Mouse (Mus musculus): ENCODE data around the gene Pkig. TPM values are rescaled to one million over a fixed set of nuclear protein-coding genes. Genes with fewer than 3 reads are reported as not detected.

Gene Pkig
- total RNA-seq, 2 experiments from 2014 or later, result 67.4 to 72.8 TPM

DNA sequence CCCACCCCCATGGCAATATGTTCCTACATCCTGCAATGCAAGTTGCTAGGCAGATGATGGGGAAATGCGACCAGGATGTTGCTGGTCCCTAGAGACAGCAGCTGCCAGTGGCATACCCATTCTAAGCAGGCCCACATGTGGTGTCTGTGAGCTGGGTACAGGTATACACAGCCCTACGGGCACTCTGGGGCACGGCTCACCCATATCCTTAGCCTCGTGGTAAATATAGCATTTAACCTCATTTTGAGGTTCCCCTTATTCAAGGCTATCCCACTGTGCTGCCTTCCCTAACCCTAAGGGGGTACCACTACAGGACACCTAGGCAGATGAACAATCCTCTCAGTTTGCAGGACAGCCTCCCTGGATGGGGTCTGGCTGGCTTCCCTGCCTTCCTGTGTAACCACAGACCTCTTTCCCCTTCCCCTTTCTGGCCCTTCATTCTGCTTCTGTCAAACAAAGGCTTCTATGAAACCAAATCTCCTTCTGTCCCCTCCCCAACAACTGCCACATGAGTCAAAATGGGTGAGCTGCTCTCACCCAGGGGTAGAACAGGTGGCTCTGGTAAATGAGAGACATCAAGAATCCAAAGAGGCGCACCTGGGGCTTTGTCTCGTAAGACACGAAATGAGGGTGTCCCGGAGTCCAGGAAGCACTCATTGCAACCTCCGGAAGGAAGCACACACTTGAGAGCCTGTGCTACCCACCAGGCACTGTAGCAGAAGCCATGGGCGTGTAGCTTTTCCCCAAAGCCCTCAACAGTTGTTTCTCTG, 86.8 kb downstream of the Pkig start:
- DNase-seq (ENCODE audit: low spot score in 2 of 2), result no peak

DNA sequence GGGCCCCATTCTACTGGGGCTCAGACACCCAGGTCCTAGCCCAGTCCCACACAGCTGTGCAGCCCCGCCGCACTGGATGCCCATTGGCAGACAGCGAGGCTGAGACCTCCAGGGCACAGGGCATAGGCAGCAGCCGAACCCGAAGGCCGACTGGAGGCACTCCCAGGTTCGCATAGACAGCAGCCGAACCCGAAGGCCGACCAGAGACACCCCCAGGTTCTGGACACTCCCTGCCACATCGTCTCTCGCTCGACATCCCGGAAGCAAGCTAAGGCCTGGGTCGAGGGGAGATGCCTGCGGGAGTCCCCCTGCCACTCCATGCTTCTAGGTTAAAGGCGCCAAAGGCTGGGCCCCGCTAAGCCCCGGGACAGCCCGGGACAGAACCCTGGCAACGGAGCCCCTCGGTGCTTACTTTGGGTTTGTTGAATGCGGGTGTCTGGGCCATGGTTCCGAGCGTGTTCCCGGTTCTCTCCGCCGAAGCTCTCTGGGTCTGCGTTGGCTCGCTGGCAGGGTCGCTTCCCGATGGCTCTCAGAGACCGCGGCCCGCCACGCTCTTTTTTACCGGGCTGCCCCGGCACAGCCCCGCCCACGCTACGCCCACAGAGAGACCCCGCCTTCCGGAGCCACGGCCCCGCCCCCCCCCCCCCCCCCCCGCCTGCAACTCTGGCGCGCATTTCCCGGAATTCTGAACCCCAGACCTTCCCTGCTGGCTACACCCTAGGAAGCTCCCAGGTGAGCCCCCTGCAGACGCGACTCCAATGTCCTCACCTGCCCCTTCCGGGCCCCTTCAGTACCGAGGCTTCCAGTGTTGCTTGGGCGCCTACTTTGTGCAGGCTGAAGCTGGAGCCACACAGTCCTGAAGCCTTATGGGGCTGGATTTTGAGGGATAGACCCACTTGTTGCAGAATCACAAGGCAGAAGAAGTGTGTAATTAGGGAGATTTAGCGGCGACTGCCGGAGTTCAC, 91.7 kb downstream of the Pkig start, which contains the start of gene Ada:
TSS of gene Ada (minus strand) at position 593 of the 965 bp plus-strand sequence.
- peak; percentile 29 to 37 for DNase-seq (ENCODE audit: low spot score in 2 of 2)

DNA sequence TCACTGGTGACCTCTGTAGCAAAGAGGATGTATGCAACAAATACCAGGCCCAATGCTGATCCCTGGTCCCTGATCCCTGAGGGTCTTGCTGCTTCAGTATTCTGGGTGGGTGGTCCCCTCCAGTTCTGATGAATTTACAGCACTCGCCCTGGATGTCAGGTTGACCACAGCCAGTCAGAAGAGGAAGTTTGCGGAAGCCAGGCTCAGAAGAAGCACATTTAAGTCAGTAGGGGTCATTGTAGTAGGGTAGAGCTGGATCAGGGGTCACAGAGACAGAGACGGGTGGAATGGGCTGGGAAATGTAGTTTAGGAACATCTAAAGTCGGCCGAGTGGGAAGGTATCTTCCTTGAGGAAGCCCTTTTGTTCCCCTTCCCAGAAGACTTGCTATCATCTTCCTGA, 96.0 kb downstream of the Pkig start:
- DNase-seq (ENCODE audit: low spot score in 2 of 2), result no peak

DNA sequence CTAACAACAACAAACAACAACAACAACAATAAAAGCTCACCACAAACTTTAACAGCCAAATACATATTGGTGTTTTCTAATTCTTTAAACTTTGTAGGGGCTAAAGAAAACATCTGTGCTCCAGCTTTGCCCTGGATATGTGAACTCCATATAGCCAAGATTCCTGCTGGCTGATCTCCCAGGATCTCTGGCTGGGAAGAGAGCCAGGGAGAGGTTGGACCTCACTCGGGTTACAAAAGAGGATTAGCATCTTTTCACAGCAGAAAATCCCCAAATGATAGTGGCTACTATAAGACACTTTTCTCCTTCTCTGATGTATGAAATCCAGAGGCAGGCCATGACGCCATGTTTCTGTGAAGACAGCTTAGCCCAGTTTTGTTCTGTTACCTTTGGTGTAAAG, 98.5 kb downstream of the Pkig start:
- DNase-seq (ENCODE audit: low spot score in 2 of 2), result peak in 1 of 2 experiments; percentile 21

DNA sequence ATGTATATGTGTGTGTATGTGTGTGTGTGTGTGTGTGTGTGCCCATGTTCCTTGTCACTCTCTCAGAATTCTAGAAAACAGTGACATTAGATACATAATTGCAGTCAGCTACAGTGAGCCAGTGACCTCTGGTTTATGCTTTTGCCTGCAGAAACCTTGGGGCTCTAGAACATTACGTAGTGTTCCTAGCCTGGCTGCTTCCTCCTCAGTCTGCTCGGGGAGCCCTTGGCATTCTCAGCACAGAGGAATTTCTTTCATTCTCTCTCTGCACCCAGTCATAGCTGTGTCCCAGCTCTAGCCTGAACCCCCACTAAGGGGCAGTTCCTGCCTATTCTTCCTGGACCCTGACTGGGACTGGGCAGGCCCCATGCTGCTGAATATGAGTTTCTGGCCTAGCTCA, 100.0 kb downstream of the Pkig start:
- no peak for DNase-seq (ENCODE audit: low spot score in 2 of 2)

DNA sequence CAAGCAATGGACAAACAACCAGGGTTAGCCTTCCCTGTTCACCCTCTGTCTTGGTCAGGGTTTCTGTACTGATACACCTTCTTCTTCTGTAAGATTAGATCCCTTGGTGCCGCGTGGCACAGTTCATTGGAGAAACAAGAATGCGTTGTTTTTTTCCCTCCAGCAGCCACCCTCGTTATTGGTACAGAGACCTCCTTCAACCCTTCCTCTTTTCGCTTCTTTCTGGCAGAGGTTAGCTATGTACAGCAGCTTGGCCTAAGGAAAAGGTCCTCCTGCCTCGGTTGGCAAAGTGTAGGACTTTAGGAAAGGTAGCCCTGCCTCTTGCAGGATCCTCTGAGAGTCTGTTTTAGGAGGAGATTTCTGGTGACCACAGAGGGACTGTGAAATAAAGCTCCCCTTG, 102.4 kb downstream of the Pkig start:
- DNase-seq (ENCODE audit: low spot score in 2 of 2), result no peak

DNA sequence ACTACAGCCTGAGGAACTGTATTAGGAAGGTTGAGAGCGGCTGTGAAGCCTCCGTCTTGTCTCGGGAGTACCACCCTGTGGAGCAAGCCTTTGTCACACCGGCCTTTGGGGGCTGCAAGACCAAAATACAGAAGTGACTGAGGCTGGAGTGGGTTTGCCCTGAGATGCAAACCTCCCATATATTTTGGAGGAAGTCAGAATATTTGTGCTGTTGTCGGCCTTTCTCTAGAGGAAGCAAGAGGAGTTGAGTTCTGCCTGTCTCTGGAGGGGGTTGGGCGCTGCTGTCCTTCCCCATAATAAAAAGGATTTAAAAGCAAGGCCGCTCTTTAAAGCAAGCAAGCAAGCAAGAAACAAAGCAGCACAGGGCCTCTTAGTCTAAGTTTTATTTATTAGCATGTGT, 103.2 kb downstream of the Pkig start:
- DNase-seq (ENCODE audit: low spot score in 2 of 2), result no peak

DNA sequence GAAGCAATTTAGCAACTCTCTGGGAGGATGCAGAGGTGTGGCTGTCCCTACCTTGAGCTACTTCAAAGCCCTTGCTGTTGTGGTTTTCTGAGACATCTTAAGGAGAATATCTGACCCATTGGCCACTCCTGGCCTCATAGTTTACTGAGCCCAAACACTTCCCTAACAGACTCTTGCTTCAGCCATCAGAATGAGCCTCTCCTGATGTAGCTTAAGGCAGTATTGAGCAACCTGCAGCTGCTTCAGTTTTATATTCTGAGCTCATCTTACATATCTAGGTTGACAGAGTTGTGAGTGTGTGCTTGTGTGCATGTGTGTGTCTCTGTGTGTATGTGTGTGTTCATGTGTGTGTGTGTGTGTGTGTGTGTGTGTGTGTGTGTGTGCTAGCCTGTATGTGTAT, 108.1 kb downstream of the Pkig start:
- no peak for DNase-seq (ENCODE audit: low spot score in 2 of 2)

DNA sequence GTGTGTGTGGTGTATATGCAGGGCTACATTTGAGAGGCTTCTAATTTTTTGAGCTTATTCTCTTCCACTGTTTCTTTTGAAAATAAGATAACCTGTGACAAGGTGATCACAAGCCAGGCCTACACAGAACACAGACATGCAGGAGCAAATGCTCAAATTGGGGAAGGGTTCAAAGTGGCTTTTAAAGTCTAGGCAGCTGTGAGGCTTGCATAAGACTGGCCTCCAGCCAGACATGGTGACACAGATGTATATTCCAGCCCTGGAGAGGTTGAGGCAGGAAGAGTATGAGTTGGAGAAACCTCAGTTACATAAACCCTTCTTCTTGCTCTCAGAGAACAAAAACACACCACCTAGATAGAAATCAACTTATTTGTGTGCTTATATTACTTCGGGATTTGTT, 108.7 kb downstream of the Pkig start:
- no peak for DNase-seq (ENCODE audit: low spot score in 2 of 2)

DNA sequence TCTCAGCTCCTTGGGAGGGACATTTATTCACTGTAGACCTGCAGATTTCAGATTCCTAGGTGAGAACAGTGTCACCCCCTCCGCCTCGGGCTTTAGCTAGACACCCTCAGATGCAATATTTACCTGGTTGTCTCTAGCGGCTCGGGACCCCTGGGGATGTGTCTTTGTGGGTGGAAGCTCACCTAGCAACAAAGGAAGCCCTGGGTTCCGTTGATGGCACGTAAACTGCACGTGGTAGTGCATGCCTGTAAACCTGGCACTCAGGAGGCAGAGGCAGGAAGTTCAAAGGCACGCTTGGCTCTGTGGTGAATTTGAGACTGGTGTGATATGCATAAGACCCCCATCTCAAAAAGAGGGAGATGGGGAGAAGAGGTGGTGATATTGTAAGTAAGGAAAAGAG, 112.5 kb downstream of the Pkig start:
- DNase-seq (ENCODE audit: low spot score in 2 of 2), result no peak

Other genes starting within 250 kb of the Pkig start
- gene Oser1, start 233.7 kb upstream of the Pkig start, total RNA-seq (2021), result 10 to 100 TPM; 34.7 to 36.6 TPM
- gene Gdap1l1, start 219.9 kb upstream of the Pkig start, total RNA-seq (2021), result 10 to 100 TPM in 1 of 2 experiments, 1 to 10 TPM in 1; 9.7 to 10.3 TPM
- 10 to 100 TPM; 41.4 to 46.4 TPM for gene Fitm2, start 185.8 kb upstream of the Pkig start, total RNA-seq (2021)
- 1 to 10 TPM in 1 of 2 experiments, not detected in 1; 4.6 TPM for gene R3hdml, start 166.1 kb upstream of the Pkig start, total RNA-seq (2021)
- gene Hnf4a, start 151.6 kb upstream of the Pkig start, total RNA-seq (2021), result 10 to 100 TPM; 14.7 to 18.9 TPM
- gene Ttpal, start 56.1 kb upstream of the Pkig start, total RNA-seq (2021), result 10 to 100 TPM; 27.9 to 30.5 TPM
- 100 to 1,000 TPM; 413 to 434 TPM for gene Serinc3, start 13.3 kb upstream of the Pkig start, total RNA-seq (2021)
- gene Ada, start 91.9 kb downstream of the Pkig start, total RNA-seq (2021), result 1 to 10 TPM; 6.1 TPM
- not detected for gene Ccn5, start 162.5 kb downstream of the Pkig start, total RNA-seq (2021)
- gene Kcnk15, start 195.3 kb downstream of the Pkig start, total RNA-seq (2021), result not detected